Mouse (Mus musculus): ENCODE results near the gene Depdc1b.

DNA sequence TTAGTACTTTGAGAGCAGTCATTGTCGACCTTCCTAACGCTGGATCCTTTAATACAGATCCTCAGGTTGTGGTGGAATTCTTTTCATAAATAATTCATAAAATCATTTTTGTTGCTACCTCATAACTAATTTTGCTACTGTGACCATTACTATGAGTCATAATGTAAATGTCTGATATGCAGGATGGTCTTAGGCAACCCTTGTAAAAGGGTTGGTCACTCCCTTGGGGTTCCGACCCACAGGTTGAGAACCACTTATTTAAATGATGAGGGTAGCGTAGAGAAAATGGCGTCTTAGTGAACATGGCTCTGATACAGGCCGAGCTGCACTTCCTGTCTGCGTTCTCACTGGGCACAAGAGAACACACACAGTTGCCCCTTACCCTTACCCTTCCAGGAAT, 38.8 kb upstream of the Depdc1b start:
- peak; percentile 64 for TF ChIP-seq CEBPB (IDR thresholded peaks at IDR 0.05; ENCODE audit: low read depth)
- no peak for TF ChIP-seq MAX (IDR thresholded peaks at IDR 0.05)
- TF ChIP-seq CTCF (IDR thresholded peaks at IDR 0.05; ENCODE audit: control insufficient read depth, insufficient read depth, insufficient read length) = no peak
- no peak for TF ChIP-seq MYOD1 (IDR thresholded peaks at IDR 0.05; ENCODE audit: control insufficient read depth, insufficient read length, low read depth)
- TF ChIP-seq USF1 (IDR thresholded peaks at IDR 0.05; ENCODE audit: low read depth) = no peak
